In the genomic region with DNA sequence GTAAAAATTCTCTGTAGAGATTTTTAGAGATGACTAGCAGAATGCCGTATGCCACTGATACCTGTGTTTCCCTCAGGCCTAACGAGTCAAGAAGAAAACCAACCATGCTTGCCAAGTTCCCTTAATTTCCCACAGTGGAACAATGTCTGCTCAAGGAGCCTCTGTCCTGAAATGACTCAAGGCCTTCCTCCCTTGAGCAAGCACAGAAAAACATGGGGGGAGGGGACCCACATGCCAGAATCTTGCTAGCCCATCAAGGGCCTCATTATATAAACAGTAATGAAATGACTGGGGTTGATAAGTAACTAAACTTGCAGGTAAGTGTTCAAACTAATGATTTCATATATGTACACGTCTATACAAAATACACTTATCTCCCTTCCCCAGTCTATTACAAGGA, we compare ENCODE assay signal across 9 mouse cellular contexts.
DNase-seq lines count a peak whose midpoint lies in the region; ATAC-seq and TF ChIP-seq lines count a peak whose summit lies in the region.
"Had no signal": no experiment of that assay in that cellular context is flagged by ENCODE, and none has a peak within 500 bp of the region (broad histone marks: within the 10 kb centered on the region; RNA-seq: fewer than 3 reads in every experiment).

No protein-coding gene starts in this region.

- intact Hi-C loops in left cerebral cortex, adult 2 months (cut with DNase I), result loop anchor here (5.0 to 10.0 kb wide), 5 partner anchors 66 to 906 kb away; a partner anchor contains a TSS
- intact Hi-C loops in left cerebral cortex, postnatal 25 days (cut with DNase I), result loop anchor here (5.0 to 10.0 kb wide), 6 partner anchors 66 to 909 kb away; a partner anchor contains a TSS

- H3K4me1 ChIP-seq in kidney, embryonic 16.5 days (ENCODE audit: insufficient read depth, low read length), result peaks cover 24% of the 10 kb centered on the region
- peaks cover 9% of the 10 kb centered on the region; the same call in 1 of the 2 replicates for H3K4me1 ChIP-seq in stomach, embryonic 15.5 days

- WGBS in kidney, embryonic 16.5 days, result 35% methylated on average over 3 of the region's 3 CpGs
- 59% methylated on average over 3 of the region's 3 CpGs for WGBS in stomach, embryonic 15.5 days

- H3K27ac ChIP-seq in left cerebral cortex, adult 2 months, result peak overlapping the region; percentile 82
- H3K27ac ChIP-seq in kidney, embryonic 16.5 days (ENCODE audit: low read length), result no peak overlapping the region
- H3K27ac ChIP-seq in stomach, embryonic 15.5 days, result no peak overlapping the region

- H3K4me3 ChIP-seq in left cerebral cortex, adult 2 months, result no peak overlapping the region
- no peak overlapping the region for H3K4me3 ChIP-seq in kidney, embryonic 16.5 days (ENCODE audit: low read length)
- H3K4me3 ChIP-seq in stomach, embryonic 15.5 days (replicated peaks), result no peak overlapping the region
- H3K4me3 ChIP-seq: embryonic facial prominence, embryonic 15.5 days; midbrain, embryonic 12.5 days had no signal

- TF ChIP-seq CTCF in left cerebral cortex, adult 2 months (IDR thresholded peaks at IDR 0.05), result no peak

- H3K36me3 ChIP-seq in kidney, embryonic 16.5 days (ENCODE audit: insufficient read depth, low read length), result no peaks in the 10 kb centered on the region
- H3K36me3 ChIP-seq in stomach, embryonic 15.5 days, result no peaks in the 10 kb centered on the region
- H3K36me3 ChIP-seq: embryonic facial prominence, embryonic 15.5 days; midbrain, embryonic 12.5 days had no signal

- DNase-seq in left cerebral cortex, adult 2 months (ENCODE audit: extremely low spot score in 1 of 2, low spot score in 2 of 2), result no peak
- DNase-seq in left cerebral cortex, postnatal 25 days (ENCODE audit: low spot score in 2 of 2), result no peak
- DNase-seq in embryo, embryonic 11 days, result peak; percentile 16
- no peak for DNase-seq in urinary bladder, postnatal 10 days (ENCODE audit: low spot score)
- DNase-seq in left cerebral cortex, adult 8-10 months (ENCODE audit: low spot score in 2 of 2), result no peak

- no peaks in the 10 kb centered on the region for H3K27me3 ChIP-seq in kidney, embryonic 16.5 days (ENCODE audit: insufficient read depth, low read length)
- H3K27me3 ChIP-seq in stomach, embryonic 15.5 days (replicated peaks), result no peaks in the 10 kb centered on the region
- H3K27me3 ChIP-seq: embryonic facial prominence, embryonic 15.5 days; midbrain, embryonic 12.5 days had no signal

- ATAC-seq in kidney, embryonic 16.5 days (ENCODE audit: low FRiP score, low TSS enrichment), result peak; percentile 60
- ATAC-seq in stomach, embryonic 15.5 days (ENCODE audit: insufficient read depth, low FRiP score, low read depth), result peak; percentile 65; the same call in 1 of the 2 replicates

- no peak overlapping the region for H3K9ac ChIP-seq in kidney, embryonic 16.5 days (replicated peaks; ENCODE audit: low read length)
- no peak overlapping the region for H3K9ac ChIP-seq in stomach, embryonic 15.5 days
- H3K9ac ChIP-seq: embryonic facial prominence, embryonic 15.5 days; midbrain, embryonic 12.5 days had no signal

- H3K4me2 ChIP-seq in kidney, embryonic 16.5 days (replicated peaks; ENCODE audit: low read depth, low read length), result no peak overlapping the region
- no peak overlapping the region for H3K4me2 ChIP-seq in stomach, embryonic 15.5 days

- no peaks in the 10 kb centered on the region for H3K9me3 ChIP-seq in kidney, embryonic 16.5 days (ENCODE audit: low read length)
- H3K9me3 ChIP-seq in stomach, embryonic 15.5 days, result no peaks in the 10 kb centered on the region
- H3K9me3 ChIP-seq: embryonic facial prominence, embryonic 15.5 days; midbrain, embryonic 12.5 days had no signal
